Mouse (Mus musculus) layer of hippocampus, postnatal 25 days (tissue): Measurements from ENCODE around the gene Ldhal6b. TPM values are rescaled to one million over a fixed set of nuclear protein-coding genes. Genes with fewer than 3 reads are reported as not detected.
"Not testable (repeated sequence)": the region's sequence is repeated elsewhere in the genome, so short reads cannot be mapped to it uniquely, and the experiment has no call there.

Experiments used
- DNase-seq, 2 experiments: peaks; one replicate each; pipeline ENCODE4 v3.0.0; 2022; ENCODE audit warnings: mixed read lengths in 2 of 2, low spot score in 1 of 2; ENCODE audit errors: extremely low spot score in 1 of 2
- total RNA-seq, 2 experiments: library from RNA; stranded (reverse); gene quantifications; 2 replicates each; pipeline ENCODE4 v1.2.3; 2021

The Ldhal6b gene
- 1 to 10 TPM in 1 of 2 experiments, under 1 TPM in 1; 0.98 to 2.3 TPM for total RNA-seq

DNA sequence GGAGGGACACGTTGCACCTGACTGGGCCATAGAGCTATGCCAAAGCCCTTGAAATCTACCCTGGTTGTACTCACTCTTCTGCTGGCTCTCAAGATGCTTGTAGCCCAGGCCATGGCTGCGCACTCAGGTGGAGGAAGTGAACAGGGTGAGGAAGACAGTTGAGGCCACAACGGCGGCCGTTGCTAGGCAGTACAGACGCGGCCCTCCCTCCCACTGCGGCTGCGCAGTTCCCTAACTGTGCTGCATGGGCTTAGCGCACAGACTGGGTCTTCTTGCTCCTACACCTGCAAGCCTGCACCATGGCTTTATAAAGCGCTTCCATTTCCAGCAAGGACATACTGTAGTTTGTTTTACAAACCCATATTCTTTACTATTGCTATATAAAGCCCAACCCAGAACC, at the start of gene Ldhal6b:
Ldhal6b (minus strand) TSS at position 223 of the 400 bp plus-strand sequence.
- no peak for DNase-seq

DNA sequence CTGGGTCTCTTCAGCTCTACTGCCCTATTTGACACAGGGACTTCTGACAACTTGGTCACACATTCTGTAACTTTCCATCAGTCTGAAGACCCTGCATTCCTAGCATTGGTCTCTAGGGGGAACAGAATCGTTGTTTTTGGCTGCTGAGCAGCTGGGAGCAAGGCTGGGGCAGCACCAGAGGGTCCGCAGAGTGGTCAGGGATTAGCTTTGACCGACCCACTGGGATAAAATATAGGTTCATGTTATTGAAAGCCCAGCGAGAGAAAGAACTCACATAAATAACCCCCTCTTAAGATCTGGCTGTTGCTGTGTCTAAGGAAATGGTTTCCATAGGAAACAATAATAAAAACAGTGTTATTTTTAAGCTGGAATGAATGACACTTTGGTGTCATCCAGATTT, 48.6 kb upstream of the Ldhal6b start:
- no peak for DNase-seq

DNA sequence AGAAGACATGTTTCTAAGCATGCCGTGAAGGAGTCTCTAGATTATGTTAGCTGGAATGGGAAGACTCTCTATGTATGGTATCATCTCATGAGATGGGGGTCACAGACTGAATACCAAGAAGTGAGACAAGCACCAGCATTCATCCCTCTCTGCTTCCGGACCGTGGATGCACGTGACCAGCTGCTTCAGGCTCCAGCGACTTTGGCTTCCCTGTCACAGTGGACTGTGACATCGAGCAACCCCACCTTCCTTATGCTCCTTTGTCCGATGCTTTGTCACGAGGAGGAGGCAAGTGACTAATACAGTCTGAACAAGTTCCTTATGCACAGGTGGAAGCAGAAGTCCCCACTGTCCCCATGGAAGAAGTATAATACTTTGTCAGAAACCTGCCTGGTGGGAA, 48.2 kb upstream of the Ldhal6b start:
- DNase-seq, result no peak

DNA sequence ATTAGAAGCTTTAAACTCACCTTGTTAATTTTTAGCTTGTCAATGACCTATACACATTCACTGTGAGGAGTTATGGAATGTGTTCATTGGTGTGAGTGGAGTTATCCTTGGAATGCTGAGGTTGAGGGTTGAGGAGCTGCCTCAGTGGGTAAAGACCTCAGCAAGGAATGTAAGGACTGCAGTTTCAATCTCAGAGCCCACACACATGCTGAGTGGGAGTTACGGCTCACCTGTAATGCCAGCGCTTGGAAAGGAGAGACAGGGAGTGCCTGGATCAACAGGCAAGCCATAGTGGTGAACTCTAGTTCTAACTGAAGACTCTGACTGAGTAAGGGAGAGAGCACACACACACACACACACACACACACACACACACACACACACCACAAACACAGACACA, 45.3 kb upstream of the Ldhal6b start:
- DNase-seq, result no peak

DNA sequence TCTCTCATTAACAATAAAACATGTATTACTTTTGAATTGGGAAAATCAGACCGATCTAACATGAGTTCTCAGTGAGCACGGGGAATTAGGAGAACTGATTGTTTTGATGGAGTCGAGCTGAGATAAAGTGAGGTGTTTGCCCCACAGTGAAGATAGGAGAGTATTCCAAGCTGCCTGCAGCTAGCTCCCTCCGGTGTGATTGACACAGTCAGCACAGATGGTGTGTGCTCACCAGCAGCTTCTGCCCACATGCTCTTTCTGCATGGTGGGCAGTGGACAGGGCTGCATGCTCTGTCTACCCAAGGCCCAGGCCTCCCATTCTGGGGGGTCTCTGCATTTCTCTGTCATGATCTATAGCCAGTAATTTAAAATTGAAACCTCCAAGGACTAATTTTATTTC, 35.1 kb upstream of the Ldhal6b start:
- no peak for DNase-seq

DNA sequence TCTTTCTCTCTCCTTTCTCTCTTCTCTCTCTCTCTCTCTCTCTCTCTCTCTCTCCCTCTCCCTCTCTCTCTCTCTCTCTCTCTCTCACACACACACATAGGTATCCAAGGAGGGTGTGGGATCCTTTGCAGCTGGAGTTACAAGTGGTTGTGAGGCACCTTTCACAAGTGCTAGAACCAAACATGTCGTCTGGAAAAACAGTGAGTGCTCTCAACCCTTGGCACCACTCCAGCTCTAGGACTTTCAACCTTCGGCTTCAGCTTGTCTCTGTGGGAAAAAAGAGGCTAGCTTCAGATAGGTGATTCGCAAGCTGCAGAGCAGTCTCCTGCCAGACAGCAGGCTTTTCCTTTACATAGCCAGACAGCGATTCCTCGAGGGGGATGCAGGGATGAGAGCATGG, 25.2 kb upstream of the Ldhal6b start:
- DNase-seq, result no peak

DNA sequence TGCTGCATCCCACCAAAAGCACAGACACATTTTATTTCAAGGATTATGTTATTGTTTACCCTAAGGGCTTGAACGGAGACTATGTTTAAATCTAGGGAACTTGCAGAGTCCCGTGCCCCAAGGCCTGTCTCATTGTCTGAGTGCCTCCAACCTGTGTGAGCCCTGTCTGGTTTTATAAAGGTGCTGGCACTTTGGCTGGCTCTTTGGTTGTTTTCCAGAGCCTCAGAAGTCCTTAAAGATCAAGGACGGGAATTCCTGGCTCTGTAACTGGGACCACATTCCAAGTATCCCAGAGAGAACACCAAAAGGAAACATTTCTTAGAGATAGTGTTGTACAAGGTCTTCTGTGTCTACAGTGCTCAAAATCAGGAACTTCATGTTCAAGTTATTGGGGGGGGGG, 24.7 kb upstream of the Ldhal6b start:
- DNase-seq, result no peak

DNA sequence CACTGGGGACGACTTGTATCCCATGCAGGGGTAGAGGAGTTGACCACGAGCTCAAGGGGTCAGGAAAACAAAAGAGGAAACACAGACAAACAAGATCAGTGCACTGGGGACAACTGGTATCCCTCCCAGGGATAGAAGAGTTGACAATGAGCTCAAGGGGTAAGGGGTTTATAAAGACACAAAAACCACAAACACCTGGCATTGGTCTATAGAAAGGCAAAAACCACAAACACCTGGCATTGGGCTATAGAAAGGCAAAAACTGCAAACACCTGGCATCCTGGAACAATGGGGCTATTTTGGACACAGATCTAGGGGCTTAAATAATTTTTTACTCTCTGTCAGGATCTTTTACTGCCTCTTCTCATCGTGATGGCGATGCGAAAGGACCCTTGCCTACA, 23.8 kb upstream of the Ldhal6b start:
- not testable (repeated sequence) for DNase-seq

DNA sequence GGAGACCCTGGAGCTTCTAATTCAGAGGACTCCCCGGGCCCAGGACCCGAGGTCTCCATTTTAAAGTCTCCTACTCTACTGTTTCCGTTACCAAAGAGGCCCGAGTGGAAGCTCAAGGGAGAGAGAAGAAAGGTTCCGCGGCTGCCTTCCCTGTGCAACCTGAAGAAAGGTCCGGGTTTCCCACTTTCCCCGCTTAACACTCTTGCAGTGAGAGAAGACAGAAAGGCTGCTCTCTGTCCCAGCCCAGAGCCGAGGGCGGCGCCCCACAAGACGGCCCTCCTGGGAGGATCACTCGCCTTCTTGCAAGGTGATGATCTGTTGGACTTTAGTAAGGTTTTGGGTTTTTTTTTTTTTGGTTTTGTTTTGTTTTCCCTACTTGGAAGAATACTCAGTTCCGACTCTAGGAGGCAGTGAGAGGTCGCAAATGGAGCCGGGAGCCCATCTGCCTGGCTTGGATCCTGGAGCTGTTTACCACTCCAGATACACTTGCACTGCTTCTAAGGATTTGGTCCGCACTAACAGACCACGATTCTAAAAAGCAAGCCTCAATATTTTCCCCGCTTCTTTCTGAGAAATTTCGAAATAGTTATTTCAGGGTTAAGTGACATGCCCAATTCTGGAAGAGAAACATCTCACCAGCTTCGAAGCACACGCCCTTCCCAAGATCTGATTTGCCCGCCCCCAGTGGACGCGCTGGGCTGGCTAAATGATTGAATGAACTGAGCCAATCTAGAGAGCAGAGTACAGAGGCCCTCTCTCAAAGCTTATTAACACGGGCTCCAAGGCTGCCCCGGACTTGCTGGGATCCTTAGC, 21.8 kb upstream of the Ldhal6b start, which contains the start of gene Tmem242:
Tmem242 (minus strand) TSS at position 101 of the 813 bp plus-strand sequence.
- DNase-seq, result peak; percentile 90 to 97

DNA sequence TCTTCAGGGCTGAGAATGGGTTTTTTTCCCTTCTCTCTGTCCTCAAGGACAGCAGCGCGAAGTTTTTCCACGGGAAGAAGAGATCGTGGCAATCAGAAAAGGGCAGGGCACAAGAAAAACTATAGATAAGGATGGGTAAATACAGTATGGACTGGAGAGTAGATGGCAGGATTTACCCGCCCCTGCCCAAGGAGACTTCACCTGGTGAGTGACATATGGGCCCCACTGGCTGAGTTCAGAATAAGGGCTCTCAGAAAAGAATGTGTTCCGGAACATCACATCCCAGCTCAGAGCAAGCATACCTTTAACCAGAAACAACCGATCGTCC, 21.2 kb upstream of the Ldhal6b start:
- DNase-seq, result no peak

DNA sequence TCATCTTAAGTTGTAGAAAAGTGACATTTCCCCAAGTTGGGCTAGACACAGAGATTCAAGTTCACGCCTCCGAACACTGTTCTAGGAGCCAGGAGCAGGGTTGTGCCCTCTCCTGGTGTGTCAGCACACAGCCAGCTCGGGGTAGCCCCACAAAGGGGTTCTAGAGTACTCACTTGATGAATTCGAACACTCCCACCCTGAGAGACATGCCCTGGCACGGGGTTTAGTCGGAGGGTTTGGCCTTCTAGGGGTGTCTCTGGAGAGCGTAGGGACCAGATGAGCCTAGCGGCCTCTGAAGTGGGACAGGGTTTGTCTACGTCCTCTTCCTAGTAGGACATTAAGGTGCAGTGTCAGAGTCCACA, 11.2 kb upstream of the Ldhal6b start:
- DNase-seq, result no peak

DNA sequence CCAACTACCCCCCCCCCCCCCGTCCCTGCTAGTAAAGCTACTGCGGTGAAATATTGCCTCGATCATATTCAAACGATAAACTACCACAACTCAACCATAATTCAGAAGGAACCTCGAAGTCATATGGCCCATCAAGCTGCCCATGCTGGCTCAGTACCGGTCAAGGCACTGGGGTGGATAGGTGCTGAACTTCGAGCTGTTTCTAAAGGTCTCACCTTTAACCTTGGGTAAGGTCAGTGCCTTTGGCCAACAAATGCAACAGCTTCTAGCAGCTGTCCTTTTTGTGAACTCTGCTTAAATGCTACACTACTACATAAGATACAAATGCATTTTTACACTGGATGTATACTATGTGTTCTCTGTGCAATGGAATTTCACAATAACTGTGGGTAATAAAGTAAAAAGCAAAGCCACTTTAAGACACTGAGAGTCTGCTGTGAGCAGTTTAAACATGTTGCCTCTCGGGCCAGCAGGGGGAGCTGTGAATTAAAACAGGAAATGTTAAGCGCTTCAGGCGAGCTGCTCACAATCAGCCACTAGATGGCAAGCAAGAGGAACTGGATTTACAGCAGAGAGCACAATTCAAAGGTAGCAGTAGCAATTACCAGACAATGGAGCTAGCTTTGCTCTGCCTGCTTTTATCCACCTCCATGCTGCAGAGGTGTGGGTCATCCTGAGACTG, 10.7 kb upstream of the Ldhal6b start:
- peak; percentile 75 to 98 for DNase-seq

DNA sequence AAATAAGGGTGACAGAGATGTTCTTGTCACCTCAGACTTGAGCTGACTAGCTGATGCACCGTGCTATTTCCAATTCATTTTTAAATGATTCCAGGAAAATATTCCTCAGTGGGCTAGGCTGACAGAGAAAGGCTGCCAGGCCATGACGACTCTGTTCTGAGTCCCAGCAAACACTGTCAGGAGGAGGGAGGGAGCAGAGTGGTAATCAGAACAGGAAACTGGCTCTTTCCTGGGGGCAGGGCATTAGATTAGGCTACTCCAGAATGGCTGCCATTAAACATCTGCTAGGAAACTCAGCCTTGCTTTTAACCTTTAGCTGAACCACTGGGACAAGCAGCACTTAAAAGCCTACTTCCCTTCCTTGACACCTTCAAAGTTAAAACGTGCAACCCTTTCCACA, 6.6 kb upstream of the Ldhal6b start:
- no peak for DNase-seq

DNA sequence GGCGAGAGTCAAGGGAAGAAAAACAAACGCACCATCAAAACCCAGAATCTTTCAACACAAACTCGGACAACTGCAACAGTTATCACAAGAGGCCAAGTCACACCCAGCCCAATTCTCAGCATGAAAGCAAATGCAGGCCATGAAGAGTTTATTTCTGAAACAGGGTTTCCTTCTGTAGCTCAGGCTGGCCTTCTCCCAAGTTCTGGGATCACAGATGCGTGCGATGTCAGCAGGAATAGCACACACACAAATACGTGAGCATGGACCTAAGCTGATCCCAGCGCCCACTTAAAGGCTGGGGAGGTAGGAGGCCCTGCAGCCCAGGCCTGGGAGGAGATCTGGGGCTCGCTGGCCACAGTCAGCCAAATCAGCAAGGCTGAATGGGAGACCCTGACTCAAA, 5.6 kb upstream of the Ldhal6b start:
- no peak for DNase-seq

DNA sequence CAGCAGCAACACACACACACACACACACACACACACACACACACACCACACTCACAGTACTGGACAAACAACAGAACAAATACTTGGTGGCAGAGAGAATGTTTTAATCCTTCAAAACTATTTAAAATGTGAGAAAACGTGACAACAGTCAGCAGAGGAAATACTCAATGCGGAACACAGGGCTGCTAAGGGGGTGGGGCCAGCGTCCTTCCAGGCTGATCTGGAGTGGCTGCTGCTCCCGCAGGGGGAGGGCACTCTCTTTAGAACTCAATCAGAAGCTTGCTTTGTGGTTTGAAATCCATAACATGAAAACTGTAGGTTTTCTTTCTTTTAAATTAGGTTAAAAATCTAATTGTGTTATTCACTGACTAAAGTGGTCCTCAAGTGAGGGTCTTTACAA, 3.3 kb upstream of the Ldhal6b start:
- DNase-seq, result no peak

DNA sequence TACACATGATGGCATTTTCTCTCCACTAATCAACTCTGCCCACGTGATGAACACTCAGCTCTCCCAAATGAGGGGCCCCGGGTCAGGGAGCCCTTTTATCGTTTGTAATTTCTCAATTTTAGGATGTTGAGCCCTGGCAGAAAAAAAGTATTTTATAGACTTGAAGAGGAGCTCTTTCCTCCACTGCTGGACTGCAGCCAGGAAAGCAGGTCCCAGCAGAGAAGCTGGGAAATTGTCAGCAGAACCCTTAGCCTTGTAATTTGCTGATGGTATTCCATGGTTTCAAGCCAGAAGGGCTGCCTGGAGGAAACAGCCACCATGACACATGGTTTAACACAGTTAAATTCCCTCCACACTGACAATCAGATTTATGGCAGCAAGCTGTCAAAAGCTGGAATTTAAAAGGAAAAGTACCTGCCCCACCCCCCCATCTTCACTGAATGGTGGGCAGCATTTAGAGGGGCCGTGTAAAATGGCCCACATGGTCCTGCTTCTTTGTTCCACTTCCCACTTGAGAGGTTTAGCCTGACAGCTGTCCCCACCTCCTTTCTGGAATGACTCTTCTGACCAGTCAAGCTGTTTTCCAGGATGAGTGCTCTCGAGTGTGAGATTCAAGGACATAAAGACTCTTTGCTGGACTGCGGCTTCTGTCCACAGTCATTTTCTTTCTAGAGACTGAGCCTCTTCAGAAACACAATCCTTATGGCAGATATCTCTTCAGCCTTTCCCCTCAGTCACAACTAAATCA, 1.4 kb upstream of the Ldhal6b start:
- no peak for DNase-seq

DNA sequence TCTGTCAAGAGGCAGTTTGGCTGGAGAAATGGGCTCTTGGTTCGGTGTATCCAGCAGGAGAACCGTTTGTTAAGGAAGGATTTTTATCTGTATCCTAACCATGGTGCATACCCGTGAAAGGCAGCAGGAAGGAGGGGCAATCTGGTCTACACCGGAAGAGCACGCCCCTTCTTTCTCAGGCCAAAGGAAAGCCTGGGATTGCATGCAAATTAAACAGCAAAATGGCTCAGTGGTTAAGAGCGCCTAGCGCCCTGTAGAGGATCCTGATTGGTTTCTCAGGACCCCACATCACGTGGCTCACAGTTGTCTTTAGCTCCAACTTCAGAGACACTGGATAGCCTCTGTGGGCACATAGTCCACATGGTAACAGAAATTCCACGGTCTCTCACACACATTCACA, 489 bp upstream of the Ldhal6b start:
- DNase-seq, result no peak

DNA sequence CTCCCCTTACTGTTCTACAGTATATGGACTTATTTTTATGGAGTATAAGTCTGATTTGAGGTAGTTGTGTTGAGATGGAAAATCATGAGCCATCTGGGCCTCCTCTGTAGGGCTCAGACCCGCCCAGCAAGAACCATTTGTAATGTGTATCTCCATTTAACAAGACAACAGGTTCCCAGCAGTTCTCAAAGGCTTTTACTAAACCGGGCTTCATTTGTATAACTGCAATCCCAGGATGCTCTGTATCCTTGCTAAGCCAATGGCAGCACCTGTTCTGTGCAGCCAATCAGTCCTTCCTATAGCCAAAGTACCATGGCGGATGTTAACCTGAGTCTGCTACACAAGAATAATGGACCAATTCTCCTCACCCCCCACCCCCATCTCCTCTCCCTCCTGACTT, 2.0 kb downstream of the Ldhal6b start:
- no peak for DNase-seq

DNA sequence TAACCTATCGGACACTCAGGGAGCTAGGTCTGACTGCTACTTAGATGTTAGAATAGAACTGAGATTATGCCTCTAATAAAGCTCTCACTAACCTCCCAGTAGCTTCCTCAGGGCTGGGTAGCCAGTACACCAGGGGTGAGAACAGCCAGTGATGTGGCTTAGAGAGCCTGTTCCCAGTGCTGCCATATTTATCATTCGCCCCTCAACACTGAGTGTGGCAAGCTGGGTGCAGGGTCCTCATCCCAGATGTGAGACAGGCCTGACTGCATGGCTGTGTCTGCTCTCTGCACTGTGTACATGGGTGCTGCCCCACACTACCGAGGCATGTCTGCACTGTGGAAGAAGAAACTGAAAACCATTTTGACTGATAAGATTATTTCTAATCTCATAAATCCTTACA, 4.5 kb downstream of the Ldhal6b start:
- no peak for DNase-seq

DNA sequence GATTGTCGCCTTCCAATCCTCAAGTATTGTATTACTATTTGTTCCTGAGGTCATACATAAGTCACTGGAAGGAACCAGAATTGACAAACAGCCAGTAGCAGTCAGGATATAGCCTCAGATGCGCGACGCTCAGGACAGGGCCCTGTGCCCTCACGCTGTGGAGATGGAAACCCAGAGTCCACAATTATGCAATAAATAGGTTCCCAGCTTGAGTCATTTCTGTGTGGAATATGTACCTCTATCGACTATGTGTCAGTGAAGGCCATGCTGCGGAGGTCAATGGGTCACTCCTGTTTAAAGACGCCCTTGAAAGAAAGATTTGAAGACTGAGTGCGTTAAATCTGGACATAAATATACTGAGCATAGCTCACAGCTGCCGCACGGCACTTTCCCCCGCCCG, 5.2 kb downstream of the Ldhal6b start:
- no peak for DNase-seq

DNA sequence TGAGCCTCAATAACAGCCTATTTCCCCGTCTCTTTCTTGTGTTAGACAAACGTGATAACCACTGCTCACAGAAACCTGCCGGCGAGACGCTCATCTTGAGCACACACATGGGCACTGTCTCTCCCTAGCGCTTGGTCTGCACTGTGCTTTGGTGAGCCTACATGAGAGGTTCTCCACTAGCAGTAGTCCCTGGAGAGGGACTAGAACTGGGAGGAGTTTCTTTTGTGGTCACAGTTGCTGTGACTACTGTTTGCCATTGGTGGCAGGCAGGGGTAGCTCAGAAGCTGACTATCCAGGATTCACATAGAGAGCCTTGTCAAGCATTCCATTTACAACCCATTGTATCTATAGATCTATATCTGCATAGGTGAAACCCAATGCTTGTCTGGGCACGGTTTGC, 5.8 kb downstream of the Ldhal6b start:
- no peak for DNase-seq

DNA sequence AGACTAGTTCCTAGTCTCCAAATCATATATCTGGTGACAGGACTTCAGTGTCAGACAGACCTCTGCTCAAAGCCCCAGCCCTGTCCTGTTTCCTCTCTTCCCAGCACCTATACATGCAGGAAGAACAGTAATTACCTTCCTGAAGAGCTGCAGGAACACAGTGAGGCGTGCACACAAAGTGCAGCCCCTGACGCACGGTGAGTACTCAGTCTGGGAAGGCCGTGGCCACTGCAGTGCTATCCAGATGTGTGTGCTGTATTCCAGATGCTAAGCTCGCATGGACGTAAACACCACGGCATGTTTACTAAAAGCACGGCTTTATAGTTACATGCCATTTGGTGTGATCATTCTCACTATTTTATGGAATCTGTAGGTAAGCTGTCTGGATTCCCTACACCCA, 6.3 kb downstream of the Ldhal6b start:
- no peak for DNase-seq
